Mouse (Mus musculus) ES-Bruce4 (cell line): ENCODE data around the gene Fam227b.

Experiments
- CTCF ChIP-seq: IDR thresholded peaks from one replicate; pipeline ENCODE4 v1.8.1; 2011; ENCODE audit warnings: low read depth, low read length
- EP300 ChIP-seq: IDR thresholded peaks from 2 replicates; pipeline ENCODE4 v1.6.1; 2011; ENCODE audit warnings: low read depth, low read length; ENCODE audit not compliant: insufficient read depth
- POLR2A ChIP-seq: IDR thresholded peaks from one replicate; pipeline ENCODE4 v1.8.1; 2011; ENCODE audit warnings: low read length; ENCODE audit not compliant: insufficient read depth

- no peak for TF ChIP-seq CTCF
- TF ChIP-seq EP300 = no peak
- no peak for TF ChIP-seq POLR2A
Measured at GRCm38 (mm10) chr2:126039414-126039891, 112.4 kb downstream of the Fam227b start.
